Mouse (Mus musculus): ENCODE measurements at regions not wholly inside any gene's neighbourhood (a gene's known extent, or its start where the extent isn't known, plus 50 kb on each side); places are given as distances from the start of the nearest gene placed in this dataset.

DNA sequence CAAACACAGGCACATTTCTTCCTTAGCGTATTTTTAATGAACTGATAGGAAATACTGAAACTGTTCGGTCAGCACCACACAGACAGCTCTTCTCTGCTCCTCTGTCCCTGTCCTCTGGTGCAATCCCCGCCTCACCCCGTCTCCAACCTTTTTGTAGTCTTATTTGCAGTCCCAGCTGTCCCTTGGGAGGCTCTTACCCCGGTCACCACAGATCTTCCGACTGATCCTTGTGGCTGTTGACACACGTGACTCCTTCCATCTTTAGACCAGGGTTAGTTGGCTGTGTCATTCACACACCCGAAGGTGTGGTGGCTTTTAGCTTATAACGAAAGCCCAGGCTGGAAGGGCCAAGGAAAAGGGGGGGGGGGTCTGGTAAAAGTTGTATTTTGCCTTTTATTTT lies 56.4 kb downstream of the Cyp26a1 start:
- no peak for DNase-seq (ENCODE audit: low read depth, low spot score)

DNA sequence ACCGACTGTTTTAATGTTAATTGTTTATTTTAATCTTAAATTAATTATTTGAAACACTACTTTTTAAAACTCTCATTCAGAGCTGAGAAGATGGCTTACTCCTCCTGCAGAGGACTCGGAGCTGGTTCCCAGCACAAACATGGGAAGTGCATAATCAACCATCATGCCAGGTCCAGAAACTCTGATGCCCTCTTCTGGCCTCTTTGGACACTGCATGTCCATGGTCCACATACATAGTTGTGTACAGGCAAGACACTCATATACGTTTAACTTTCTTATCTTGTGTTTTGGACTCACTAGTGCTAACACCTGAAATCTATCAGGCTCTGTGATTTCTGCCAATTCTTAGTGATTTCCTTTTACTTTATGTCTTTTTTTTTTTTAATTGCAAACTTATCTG lies 57.8 kb downstream of the Cyp26a1 start:
- DNase-seq (ENCODE audit: low read depth, low spot score), result peak; percentile 38

DNA sequence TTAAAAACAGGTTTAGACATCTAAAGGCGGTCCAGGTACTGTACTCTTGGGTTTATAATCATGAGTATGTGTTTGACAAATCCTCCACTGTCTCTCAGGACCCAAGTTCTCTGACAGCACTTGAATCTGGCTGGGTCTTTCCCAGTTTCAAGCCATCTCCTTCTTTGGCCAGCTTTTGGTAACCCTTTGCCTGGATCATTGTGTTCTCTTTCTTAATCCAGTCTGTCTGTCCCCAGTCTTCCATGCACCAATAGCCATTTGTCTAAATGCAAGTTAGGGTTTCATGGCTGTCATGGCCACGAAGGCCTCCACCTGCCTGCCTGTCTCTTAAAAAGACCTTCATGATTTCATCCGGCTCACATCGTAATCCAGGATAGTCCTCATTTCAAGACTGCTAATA lies 71.8 kb downstream of the Cyp26a1 start:
- DNase-seq (ENCODE audit: low read depth, low spot score), result no peak

DNA sequence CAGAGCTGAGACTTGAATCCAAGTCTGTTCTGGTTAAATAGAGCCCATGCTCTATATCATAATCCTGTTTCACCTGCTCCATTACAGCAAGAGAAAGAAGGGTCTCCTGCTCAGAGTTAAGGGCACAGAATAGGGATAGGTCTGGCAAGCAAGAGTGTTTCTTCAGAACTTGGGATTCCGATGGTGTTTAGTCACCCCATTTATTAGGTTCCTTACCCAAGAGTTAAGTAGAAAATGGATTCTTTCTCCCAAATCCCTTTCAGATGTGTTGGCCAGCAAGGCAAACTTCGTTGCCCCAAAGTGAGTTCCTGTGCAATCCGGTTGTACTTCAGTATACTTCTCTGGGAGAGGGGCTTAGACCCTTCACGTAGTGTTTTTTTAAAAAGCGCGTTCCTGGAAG lies 74.4 kb downstream of the Cyp26a1 start:
- no peak for DNase-seq (ENCODE audit: low read depth, low spot score)

DNA sequence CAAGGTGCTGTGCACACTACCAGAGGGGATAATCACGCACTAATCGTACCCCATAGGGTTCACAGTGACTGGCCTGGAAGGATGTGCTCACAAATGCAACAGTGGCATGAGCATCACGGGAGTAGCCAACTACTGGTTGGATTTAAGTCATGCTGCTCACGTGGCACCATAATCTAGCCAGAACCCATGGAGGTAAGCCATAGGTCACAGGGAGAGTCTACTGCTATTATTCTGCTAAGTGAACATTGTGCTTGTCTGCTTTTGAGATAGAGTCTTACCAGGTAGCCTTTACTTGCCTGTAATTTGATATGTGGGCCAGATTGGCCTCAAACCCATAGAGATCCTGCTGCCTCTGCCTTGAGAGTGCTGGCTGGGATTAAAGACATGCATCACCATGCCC lies 77.0 kb downstream of the Cyp26a1 start:
- no peak for DNase-seq (ENCODE audit: low read depth, low spot score)

DNA sequence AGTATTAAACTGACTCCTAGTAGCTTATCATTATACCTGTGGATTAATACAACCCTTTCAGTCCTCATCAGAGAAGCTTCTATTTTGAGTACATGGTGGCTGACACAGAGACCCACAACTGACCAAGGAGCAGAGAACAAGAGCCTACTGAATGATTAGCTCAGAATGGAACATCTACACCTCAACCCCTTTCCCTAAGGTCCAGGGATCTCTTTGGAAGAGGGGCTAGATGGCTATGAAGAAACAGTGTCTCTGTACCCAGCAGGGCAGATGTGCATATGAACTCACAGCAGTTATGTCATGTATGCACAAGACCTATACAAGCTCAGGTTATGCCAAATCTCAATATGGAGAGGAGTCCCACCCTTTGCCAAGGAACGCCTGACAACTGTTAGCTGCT lies 77.4 kb downstream of the Cyp26a1 start:
- no peak for DNase-seq (ENCODE audit: low read depth, low spot score)

DNA sequence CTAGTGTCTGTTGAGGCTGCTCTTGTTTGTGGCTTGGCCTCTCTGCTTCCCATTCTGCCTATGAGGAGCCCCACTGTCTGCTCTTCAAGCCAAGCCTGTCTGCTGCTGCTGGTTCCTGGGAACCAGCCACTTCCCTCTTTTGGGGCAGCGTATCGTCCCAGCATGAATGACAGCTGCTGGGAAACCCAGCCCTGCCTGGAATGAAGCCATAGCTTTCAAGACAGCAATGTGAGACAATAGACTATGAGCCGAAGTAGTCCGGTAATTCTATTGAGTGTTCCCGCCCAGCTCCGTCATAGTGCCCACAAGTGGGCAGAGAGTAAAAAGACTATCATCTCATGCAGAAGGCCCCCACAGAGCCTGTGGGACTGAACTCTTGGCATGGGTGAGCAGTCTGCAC lies 80.4 kb downstream of the Cyp26a1 start:
- no peak for DNase-seq (ENCODE audit: low read depth, low spot score)

DNA sequence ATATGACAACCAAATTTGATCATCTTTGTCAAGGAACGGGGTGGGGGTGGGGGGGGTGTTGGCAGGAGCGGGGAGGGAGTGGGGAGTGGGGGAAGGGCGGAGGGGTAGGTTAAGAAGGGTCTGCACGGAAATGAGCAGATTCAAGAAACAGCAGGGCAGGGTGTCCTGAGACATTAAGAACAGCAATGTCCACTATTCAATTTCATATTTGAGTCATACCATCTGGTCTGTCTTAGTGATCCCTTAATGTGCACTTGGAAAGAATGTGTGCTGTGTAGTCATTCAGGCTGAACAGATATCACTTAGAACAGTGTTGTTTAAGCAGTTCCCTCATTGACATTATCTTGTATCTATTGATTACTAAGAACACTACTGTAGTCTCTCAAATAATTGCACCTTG lies 81.0 kb downstream of the Cyp26a1 start:
- no peak for DNase-seq (ENCODE audit: low read depth, low spot score)

DNA sequence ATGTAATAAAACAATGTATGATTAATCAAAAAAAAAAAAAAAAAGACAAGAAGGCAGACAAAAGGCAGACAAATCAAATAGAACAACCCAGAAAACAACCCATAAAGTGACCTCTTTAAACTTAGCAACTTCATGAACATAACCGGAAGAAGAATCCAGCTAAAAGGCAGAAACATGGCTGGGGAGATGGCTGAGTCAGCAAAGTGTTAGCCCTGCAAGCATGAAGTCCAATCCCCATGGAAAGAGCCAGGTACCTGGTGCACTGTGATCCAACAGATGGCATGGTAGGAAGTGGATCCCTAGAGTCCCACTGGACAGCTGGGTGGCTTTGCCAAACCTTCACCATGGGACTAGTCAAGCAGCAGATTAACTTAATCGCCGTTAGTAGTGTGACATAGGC lies 90.9 kb downstream of the Cyp26a1 start:
- DNase-seq (ENCODE audit: low read depth, low spot score), result no peak

DNA sequence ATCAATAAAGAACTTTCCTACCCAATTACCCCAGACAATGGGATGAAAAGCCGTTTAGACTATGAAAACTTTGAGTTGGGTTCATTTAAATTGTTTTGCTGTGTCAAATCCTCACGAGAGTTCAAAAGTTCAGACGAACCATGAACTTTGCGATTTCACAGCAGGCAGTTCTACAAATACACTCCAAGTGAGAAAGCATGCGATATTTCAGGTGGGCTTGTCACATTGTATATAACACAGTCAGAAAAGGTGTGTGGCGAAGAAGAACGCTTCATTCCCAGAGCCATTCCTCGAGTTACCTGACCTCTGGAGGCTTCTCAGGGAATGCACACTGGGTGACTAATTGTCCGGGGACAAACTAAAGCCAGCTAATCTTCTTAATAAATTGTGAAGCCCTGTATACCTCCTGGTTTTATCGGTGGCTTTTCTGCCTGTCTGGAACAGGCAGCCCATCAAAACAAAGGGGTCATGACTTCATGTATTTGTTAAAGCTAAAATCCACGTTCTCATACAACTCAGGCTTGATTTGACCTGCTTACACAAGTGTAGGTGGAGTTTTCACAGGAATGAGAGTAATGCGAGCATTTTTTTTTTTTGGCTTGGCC lies 92.1 kb downstream of the Cyp26a1 start:
- DNase-seq (ENCODE audit: low read depth, low spot score), result no peak

DNA sequence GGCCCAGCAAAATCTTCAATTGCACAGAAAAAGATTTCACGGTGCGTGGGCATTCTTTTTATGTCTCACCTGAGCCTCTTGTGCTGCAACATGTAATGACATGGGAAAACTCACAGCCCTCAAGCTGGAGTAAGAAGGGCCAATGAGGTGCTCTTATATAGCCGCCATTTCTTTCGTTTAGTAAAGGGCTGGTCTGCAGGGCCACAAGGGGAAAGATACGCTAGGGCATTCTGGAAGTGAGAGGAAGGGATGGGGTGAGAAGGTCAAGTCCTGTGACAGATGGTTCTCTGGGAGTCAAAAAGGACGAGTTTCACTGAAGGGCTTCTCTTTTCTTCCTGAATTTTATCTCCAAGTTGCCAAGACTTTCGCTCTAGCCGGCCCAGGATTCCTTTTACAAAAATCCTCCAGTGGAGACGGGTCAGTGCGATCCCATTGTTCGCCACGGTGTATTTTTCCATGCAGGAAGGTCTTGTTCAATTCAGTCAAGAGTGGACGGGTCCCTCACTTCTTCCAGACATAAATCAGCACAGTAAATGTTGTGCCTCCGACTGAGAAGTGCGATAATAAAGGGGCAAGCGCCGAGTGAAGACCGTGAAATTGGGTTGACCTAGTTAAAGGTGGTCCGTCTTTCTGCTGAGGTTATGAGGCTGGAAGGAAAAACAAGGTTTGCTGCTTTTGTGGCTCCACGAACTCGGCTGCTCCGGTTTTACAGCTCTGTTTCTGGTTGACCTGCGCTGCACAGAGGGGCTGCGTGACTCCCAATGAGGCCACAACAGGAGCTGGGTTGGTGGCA lies 92.9 kb downstream of the Cyp26a1 start:
- DNase-seq (ENCODE audit: low read depth, low spot score), result no peak

DNA sequence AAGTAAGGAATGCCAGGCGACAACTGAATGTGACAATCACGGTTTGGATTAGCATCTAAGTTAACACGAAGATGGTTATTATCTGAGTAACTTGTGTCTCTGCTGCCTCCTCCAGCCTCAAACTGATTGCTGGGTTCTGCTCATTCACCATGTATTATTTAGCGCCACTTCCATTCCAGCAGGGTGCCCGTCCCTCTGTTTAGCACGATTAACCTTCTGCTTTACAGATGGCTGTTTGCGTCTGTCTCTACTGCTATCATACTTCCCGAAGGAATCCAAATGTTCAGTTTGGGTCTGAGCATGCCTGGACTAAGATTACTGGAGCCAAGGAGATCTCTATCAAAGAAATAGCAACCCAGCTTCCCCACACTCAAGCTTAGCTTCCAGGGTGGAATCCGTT lies 95.6 kb downstream of the Cyp26a1 start:
- DNase-seq (ENCODE audit: low read depth, low spot score), result no peak

DNA sequence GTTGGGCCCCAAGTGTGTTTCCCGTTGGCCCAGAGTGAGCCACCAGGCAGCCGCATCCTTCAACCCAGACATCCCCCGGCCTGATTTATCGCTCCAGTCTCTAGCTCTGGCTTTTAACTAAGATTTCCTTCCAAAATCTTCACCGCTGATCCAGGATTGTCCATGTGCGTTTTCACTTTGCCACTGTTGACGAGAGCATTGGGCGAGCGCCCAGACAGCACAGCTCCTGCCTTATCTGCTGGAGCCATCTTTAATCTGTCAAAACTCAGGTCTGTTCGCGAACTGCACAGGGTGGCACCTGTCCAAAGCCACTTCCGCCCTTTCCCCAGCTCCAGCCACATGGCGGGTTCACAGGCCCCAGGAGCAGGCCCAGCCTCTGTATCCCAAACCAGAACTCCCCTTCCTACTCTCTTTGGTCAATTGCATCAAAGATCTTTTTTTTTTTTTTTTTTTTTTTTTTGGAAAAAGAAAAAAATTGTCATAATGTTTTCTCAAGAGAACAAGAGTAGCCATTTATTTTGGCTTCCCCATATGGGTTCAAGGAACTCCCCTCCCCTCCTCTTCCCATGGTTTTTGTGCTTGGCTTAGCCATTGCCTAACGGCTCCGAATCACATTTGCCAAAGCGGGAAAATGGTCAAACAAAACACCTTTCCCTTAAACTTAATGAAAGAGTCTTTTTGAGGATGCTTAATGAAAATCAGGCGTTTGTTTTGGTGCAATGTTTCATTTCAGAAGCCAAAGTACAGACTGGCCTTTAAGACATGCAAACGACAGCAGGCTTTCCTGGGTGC lies 98.2 kb downstream of the Cyp26a1 start:
- no peak for DNase-seq (ENCODE audit: low read depth, low spot score)

DNA sequence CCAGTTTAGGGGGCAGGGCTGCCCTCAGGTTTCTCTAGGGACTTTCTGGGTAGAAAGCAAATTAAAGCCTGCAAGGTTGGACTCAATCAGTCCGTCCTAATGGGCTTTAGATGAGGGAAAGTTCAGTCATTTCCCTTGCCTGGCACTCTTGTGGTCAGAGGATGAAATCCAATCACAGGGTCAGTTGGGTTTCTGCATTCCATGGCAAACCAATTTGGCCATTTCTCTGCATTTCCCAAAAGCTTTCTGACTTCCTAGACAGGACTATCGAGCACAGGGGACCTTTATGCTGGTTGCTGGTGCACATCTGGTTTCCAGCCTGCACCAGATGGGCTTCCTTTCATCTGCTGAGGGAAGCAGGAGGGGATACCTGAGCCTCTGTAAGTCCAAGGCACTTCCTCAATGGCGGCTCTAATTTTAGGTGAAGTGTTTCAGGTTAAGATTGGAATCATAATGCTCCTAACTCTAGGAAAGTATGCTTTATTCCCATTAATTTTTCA lies 102.6 kb downstream of the Cyp26a1 start:
- DNase-seq (ENCODE audit: low read depth, low spot score), result no peak

DNA sequence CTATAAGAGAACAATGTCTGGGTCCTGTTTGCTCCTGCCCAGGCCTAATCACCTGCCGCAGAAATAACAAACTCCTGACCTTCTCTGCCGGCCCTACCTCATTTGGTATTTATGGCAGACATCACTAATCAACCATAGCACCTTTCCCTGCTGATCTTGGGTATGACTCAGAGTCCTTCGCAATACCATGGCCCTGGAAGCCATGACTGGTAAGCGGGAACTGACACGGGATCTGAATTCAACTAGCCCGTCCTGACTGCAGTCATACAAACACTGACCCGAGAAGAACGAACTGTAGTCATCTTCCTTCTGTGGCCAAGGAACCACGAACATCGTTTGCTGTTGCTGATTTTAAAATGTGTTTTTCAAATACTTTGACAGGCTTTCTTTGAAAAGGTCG lies 112.1 kb downstream of the Cyp26a1 start:
- DNase-seq (ENCODE audit: low read depth, low spot score), result no peak

DNA sequence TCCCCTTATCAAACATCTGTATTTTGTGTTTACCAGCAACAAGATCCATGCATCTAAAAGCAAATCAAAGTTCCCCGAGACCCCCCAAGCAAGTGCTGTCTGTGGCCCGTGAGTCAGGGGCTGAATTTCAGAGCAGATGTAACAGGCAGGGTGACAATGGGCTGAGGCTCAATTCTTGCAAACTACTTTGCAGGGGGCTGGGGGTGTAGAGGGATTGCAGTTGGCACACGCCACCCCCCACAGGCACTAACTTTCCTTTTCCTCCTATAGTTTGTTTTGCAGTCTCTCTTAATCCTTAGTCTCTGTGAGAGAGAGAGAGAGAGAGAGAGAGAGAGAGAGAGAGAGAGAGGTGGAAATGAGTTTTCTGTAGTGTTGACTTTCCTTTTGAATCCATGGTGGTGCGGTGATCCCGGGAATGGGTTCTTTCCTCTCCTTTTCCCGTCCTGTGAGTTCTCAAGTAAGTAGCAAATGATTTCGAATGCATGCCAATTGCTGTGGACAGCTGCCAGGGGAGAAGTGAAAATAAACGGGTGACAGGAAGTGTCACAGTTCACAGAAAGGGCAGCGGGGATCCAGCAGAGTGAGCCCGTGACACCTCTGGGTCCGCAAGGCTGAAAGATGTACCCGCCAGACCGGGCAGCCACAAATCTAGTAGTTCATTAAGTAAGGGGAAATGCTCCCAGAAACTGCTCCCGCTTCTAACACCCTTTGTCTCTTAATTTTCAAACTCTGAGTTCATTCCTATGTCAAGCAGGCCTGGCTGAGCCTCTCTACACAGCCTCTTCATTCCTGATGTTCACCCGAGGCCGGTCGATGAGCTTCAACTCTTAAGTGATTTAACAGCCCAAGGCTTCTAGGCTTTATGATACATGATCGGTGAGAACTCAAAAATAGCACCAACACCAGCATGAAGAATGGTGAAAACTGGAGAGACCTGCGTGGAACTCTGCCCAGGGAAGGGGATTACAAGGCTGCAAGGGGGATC lies 116.8 kb downstream of the Cyp26a1 start:
- peak; percentile 83 for DNase-seq (ENCODE audit: low read depth, low spot score)

DNA sequence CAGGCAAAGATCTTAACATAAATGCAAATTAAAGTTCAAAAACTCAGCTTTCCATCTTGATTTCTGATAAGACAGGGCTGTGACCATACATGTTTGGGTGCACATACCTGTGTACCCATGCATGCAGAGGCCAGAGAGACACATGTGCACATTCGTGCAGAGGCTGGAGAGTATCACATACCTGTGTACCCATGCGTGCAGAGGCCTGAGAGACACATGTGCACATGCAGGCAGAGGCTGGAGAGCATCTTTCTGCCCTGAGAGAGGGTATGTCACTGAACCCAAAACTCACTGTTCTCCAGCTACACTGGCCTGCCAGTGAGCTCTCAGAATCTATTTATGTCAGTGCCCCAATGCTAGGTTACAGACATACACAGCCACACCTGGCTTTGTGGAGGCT lies 118.0 kb downstream of the Cyp26a1 start:
- DNase-seq (ENCODE audit: low read depth, low spot score), result peak; percentile 74

DNA sequence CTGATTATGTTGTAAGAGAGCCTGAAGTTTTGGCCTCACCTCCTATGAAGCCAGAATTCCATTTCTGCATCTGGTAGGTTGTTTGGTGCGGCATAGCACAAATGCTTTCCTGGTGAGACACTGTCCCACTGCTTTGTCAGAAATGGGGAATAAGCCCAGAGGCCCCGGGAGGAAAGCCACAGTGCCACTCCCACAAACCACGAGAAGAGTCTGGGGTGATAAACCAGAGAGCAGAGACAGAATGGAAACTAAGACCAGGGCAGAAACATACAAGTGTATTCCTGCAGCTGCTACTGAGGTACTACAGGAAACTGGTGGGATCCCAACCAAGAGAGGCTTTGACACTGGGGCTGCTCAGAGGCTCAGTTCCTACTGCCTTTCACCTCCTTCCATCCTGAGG lies 123.6 kb downstream of the Cyp26a1 start:
- DNase-seq (ENCODE audit: low read depth, low spot score), result no peak

DNA sequence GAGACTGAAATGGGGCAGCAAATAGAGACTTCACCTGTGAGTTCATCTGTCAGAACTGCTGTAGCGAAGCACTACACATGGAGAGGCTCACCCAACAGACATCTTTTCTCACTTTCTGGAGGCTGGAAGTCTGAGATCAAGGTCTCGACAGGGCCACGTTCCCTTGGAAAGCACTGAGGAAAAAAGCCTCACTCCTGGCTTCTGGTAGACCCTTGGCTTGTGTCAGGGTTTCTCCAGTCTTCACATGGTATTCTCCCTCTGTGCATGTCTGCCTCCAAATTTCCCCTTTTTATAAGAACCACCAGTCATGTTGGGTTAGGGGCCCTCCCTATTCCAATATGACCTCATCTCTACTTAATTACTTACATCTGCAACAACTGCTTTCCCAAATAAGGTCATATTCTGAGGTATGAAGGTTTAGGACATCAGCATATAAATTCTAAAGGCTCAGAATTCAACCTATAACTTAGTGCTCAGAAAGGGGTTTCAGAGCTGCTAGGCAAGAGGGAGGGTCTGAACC lies 124.1 kb downstream of the Cyp26a1 start:
- DNase-seq (ENCODE audit: low read depth, low spot score), result peak; percentile 30

DNA sequence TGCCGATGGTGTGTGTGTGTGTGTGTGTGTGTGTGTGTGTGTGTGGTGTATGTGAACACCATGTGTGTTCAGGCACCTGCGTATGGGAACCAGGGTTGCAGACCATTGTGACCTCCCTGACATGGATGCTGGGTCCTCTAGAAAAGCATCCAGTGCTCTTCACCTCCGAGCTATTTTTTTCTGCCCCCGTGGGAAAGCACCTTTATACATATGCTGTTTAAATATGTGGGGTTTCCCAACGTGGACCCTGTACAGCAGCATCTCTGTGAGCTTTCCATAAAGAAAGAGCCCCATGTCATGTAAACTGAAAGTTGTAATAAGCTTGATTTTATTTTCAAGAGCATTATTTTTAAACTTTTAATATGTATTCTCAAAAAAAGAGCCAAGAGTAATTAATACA lies 126.6 kb downstream of the Cyp26a1 start:
- no peak for DNase-seq (ENCODE audit: low read depth, low spot score)

DNA sequence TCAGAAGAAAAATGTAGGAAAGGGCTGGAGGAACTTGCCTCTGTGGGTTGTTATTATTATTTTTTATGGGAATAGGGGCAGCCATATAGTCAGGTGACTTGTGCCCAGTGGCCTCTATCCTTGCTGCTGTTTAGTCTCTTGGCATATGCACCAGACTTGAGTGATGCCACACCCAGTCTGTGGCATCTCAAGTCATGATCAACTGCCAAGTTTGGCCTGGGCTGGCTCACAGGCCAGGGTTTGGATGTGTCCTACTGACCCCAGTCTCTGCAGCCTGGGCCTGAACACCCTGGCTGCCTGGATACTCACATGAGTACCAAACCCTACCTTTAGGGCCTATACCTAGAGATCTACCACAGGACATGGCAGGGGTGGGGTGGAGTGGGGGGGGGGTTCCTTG lies 133.8 kb downstream of the Cyp26a1 start:
- DNase-seq (ENCODE audit: low read depth, low spot score), result no peak

Measured in A20 (cell line).